Mouse (Mus musculus) forebrain, embryonic 11.5 days (tissue): ENCODE measurements around the gene Phf21a. TPM values are rescaled to one million over a fixed set of nuclear protein-coding genes. Genes with fewer than 3 reads are reported as not detected.

Source experiments
- ATAC-seq: fragments of 200-750 bp; cut with Nextera tagmentation; replicated peaks from 2 replicates; pipeline ENCODE4 v1.8.0; 2017; ENCODE audit warnings: moderate TSS enrichment; ENCODE audit not compliant: low FRiP score
- DNase-seq: peaks from one replicate; pipeline ENCODE4 v3.0.0-alpha.2; 2017; ENCODE audit warnings: low spot score
- H3K27ac ChIP-seq: fragments of 300-500 bp; sonication (generic); 2 replicates; pipeline ENCODE4 v1.5.1; 2014; ENCODE audit warnings: low read depth, low read length
- H3K27me3 ChIP-seq: fragments of 300-500 bp; sonication (generic); 2 replicates; pipeline ENCODE4 v1.6.1; 2014; ENCODE audit warnings: mild to moderate bottlenecking, low read length, mixed read lengths; ENCODE audit not compliant: control insufficient read depth, insufficient read depth
- H3K36me3 ChIP-seq: fragments of 300-500 bp; sonication (generic); 2 replicates; pipeline ENCODE4 v1.6.1; 2014; ENCODE audit warnings: mild to moderate bottlenecking, low read length, moderate library complexity, mixed read lengths; ENCODE audit not compliant: control insufficient read depth, insufficient read depth
- H3K4me1 ChIP-seq: fragments of 300-500 bp; sonication (generic); replicated peaks from 2 replicates; pipeline ENCODE4 v1.6.1; 2014; ENCODE audit warnings: low read length, mixed read lengths; ENCODE audit not compliant: control insufficient read depth, insufficient read depth
- H3K4me2 ChIP-seq: fragments of 300-500 bp; sonication (generic); 2 replicates; pipeline ENCODE4 v1.6.1; 2014; ENCODE audit warnings: low read depth, mild to moderate bottlenecking, low read length, moderate library complexity, mixed read lengths; ENCODE audit not compliant: severe bottlenecking
- H3K4me3 ChIP-seq: fragments of 300-500 bp; sonication (generic); 2 replicates; pipeline ENCODE4 v1.5.1; 2014; ENCODE audit warnings: low read depth, low read length
- H3K9ac ChIP-seq: fragments of 300-500 bp; sonication (generic); 2 replicates; pipeline ENCODE4 v1.6.1; 2014; ENCODE audit warnings: low read length
- H3K9me3 ChIP-seq: fragments of 300-500 bp; sonication (generic); 2 replicates; pipeline ENCODE4 v1.6.1; 2016; ENCODE audit warnings: low read length, mixed read lengths; ENCODE audit not compliant: control insufficient read depth
- WGBS: fragments of 180-500 bp; shearing (Covaris S2); extraction: QIAGEN DNeasy Blood & Tissue Kit; methylation state at CpG from one replicate; pipeline ENCODE4 v1.1.7; 2014; 5-methylcytosine and 5-hydroxymethylcytosine counted together
- polyA plus RNA-seq: library from polyadenylated mRNA; unstranded; fragments of >200 nt; fragmentation: Nextera tagmentation; extraction: Ambion mirVana; gene quantifications from 2 replicates; pipeline ENCODE4 v1.2.1, GENCODE M21; 2014

Gene Phf21a
- polyA plus RNA-seq, 1 experiment from 2014 or later: 37.6 TPM

GRCm38 (mm10) chr2:92376300-92376699 is 283.4 kb downstream of the Phf21a start:
- ATAC-seq (no peak), DNase-seq (no peak)
- 83% methylated on average over 6 of the region's 6 CpGs for WGBS
- H3K4me2 ChIP-seq: peak overlapping the region; percentile 93; the same call in 1 of the 2 replicates
- peaks cover 32% of the 10 kb centered on the region for H3K4me1 ChIP-seq
- H3K9ac ChIP-seq: peak overlapping the region; percentile 69; the same call in 1 of the 2 replicates
- H3K9me3 ChIP-seq: no peaks in the 10 kb centered on the region
- H3K36me3 ChIP-seq: no peaks in the 10 kb centered on the region; the same call in 1 of the 2 replicates
- H3K4me3 ChIP-seq: peak overlapping the region; percentile 72
- H3K27me3 ChIP-seq: no peaks in the 10 kb centered on the region
- no peak overlapping the region for H3K27ac ChIP-seq

- H3K9ac ChIP-seq: no peak overlapping the region
- DNase-seq (no peak), ATAC-seq (no peak)
- H3K27ac ChIP-seq: no peak overlapping the region
- no peak overlapping the region for H3K4me3 ChIP-seq
- WGBS: 89% methylated on average over 7 of the region's 7 CpGs
- no peaks in the 10 kb centered on the region for H3K27me3 ChIP-seq
- H3K4me2 ChIP-seq: no peak overlapping the region
- no peaks in the 10 kb centered on the region for H3K9me3 ChIP-seq
- peaks cover 23% of the 10 kb centered on the region for H3K4me1 ChIP-seq
- H3K36me3 ChIP-seq: no peaks in the 10 kb centered on the region; the same call in 1 of the 2 replicates
These were observed 284.4 kb downstream of the Phf21a start for GRCm38 (mm10) chr2:92377320-92377719.

DNA sequence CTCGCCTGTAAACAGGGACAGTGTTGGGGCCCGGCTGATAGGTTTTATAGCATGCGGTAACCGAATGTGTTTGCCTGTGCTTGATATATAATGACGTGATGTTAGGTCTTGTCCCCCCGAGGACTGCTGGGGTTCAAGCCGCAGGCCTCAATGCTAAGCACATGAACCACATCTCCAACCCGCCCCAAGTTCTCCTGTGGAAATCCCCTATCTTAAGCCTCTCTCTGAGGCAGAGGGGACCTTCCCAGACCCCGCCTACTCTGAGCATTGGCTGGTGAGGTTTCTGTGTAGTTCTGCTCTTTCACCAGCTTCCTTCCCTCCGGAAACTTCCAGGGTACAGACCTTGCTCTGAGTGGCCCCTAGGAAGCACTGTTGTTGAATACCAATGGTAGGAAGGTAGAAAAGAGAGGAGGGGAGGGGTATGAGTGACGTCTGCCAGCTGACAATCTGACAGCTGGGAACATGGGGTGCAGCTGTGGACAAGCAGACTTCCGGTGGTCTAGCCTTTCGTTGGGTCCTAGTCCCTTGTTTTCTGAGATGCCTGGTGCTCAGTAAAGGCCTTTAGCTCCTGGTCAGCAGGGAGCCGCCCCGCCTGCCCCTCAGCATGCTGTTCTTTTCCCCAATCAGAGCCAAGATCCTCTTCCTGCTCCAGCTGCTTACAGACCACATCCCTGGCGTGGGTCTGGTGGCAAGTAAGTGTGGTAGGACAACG is 287.0 kb downstream of the Phf21a start:
- Histone ChIP-seq H3K27me3 (no peaks in the 10 kb centered on the region), H3K4me1 (peaks cover 8% of the 10 kb centered on the region), H3K9me3 (no peaks in the 10 kb centered on the region), H3K36me3 (peaks cover under 1% of the 10 kb centered on the region; the same call in 1 of the 2 replicates), H3K9ac (no peak overlapping the region), H3K27ac (no peak overlapping the region), H3K4me3 (no peak overlapping the region), H3K4me2 (no peak overlapping the region)
- WGBS: 82% methylated on average over 17 of the region's 17 CpGs
- no peak for DNase-seq
- ATAC-seq: no peak

DNA sequence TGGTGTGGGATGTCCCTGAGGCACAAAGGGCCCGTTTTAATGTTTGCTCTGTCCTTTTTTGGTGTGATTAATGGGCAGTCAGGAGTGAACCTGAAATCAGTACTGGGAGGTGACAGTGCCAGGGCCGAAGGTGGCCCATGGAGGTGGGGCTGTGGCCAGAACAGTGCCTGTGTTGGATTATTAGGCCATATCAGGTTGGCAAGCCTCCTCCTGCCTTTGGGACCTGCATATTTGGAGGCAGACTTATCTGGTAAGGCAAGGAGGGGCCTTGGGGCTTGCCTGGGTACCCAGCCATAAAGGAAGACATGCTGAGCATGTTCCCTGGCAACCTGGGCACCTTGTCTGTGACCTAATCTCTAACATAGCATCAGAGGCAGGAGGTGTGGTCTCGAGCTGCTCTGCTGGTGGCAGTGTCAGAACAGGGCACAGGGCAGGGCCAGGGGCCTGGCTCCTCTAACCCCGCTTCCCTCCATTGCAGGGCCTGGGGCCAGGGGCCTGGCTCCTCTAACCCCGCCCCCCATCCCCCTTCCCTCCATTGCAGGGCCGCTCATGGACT is 287.7 kb downstream of the Phf21a start:
- H3K9me3 ChIP-seq: no peaks in the 10 kb centered on the region
- H3K9ac ChIP-seq: no peak overlapping the region
- H3K27me3 ChIP-seq: no peaks in the 10 kb centered on the region
- ATAC-seq (no peak), DNase-seq (no peak)
- H3K4me3 ChIP-seq: no peak overlapping the region
- peaks cover 3% of the 10 kb centered on the region; the same call in 1 of the 2 replicates for H3K36me3 ChIP-seq
- peaks cover 8% of the 10 kb centered on the region for H3K4me1 ChIP-seq
- H3K27ac ChIP-seq: no peak overlapping the region
- no peak overlapping the region for H3K4me2 ChIP-seq
- 77% methylated on average over 6 of the region's 6 CpGs for WGBS

DNA sequence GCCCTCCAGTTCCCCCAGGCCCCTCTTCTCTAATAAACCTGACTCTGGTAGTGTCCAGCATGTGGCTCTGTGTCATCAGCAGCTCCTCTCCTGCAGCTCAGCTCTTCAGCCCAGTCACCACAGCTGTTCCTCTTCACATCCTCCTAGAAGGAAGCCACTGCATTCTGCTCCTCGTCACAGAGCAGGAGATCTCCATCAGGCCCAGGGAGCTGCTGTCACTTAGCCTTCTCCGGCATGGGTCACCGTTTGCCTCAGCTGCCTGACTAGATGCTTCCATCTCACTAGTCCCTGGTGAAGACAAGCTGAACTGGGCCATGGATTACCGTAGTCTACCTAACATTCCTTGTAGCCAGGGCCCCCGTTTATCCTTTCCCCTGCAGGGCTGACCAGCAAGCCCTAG is 288.2 kb downstream of the Phf21a start:
- WGBS: 88% methylated on average over 5 of the region's 5 CpGs
- Histone ChIP-seq H3K27me3 (no peaks in the 10 kb centered on the region), H3K4me3 (no peak overlapping the region), H3K9me3 (no peaks in the 10 kb centered on the region), H3K27ac (no peak overlapping the region), H3K4me2 (no peak overlapping the region), H3K9ac (no peak overlapping the region), H3K36me3 (peaks cover 6% of the 10 kb centered on the region; the same call in 1 of the 2 replicates), H3K4me1 (peaks cover 2% of the 10 kb centered on the region)
- ATAC-seq (no peak), DNase-seq (no peak)

GRCm38 (mm10) chr2:92381901-92382588 is 289.1 kb downstream of the Phf21a start, which contains the start of gene 1700029I15Rik:
Gene 1700029I15Rik, plus strand, starts transcription at chr2:92382538.
- H3K4me1 ChIP-seq: no peaks in the 10 kb centered on the region
- no peak within 1 kb of the TSS for H3K4me3 ChIP-seq
- H3K27me3 ChIP-seq: no peaks in the 10 kb centered on the region
- no peaks in the 10 kb centered on the region for H3K9me3 ChIP-seq
- ATAC-seq: no peak
- H3K27ac ChIP-seq: no peak within 1 kb of the TSS
- no peak within 1 kb of the TSS for H3K9ac ChIP-seq
- H3K4me2 ChIP-seq: no peak within 1 kb of the TSS
- no peak for DNase-seq
- peaks cover 11% of the 10 kb centered on the region; the same call in 1 of the 2 replicates for H3K36me3 ChIP-seq
- 84% methylated on average over 5 of the region's 5 CpGs for WGBS

DNA sequence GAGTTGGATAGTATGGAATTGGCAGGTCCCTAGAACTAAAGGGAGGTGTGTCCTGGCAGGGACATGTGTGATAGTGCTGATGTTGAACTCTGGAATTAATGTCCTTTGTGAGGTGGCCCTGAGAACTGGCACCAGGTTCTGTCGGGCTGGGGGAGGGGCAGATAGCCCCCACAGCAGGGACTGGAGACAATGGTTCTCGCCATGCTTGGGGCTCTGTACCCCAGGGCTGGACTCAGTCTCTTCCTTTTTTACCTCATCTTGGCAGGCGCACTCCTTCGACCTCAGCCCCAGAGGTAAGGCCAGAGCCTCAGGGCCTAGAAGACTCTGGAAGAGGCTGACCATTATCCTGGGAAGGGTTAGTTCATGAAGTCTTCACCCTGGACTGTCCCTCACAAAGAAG is 289.8 kb downstream of the Phf21a start:
- WGBS: 88% methylated on average over 4 of the region's 4 CpGs
- Histone ChIP-seq H3K27ac (no peak overlapping the region), H3K4me1 (no peaks in the 10 kb centered on the region), H3K27me3 (no peaks in the 10 kb centered on the region), H3K4me3 (no peak overlapping the region), H3K9me3 (no peaks in the 10 kb centered on the region), H3K9ac (no peak overlapping the region), H3K36me3 (peaks cover 13% of the 10 kb centered on the region; the same call in 1 of the 2 replicates), H3K4me2 (no peak overlapping the region)
- ATAC-seq: no peak
- DNase-seq: no peak

DNA sequence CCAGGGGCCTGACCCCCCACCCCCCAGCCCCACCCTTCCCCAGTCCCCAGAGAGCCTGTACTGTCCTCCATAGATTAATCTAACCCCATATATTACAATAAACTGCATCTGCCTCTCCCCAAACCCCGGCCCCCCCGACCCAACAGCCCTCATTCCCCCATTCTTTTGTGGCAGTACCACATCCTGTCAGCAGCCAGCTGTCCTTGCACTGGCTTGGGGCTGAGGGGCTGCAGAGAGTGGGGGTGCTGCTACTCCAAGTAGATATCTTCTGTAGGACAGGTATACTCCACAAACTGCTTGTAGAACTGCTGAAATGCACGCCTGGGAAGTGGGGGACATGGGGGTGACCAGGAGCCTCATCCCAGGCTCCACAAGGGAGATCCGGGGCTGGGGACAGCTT is 291.2 kb downstream of the Phf21a start:
- DNase-seq (no peak), ATAC-seq (no peak)
- Histone ChIP-seq H3K36me3 (peaks cover 13% of the 10 kb centered on the region; the same call in 1 of the 2 replicates), H3K9ac (no peak overlapping the region), H3K27ac (no peak overlapping the region), H3K27me3 (no peaks in the 10 kb centered on the region), H3K4me1 (peaks cover 3% of the 10 kb centered on the region; the same call in 1 of the 2 replicates), H3K9me3 (no peaks in the 10 kb centered on the region), H3K4me2 (no peak overlapping the region), H3K4me3 (no peak overlapping the region)
- WGBS: 86% methylated on average over 4 of the region's 4 CpGs
